Mouse (Mus musculus): ENCODE measurements around the gene Mcrip2. TPM values are rescaled to one million over a fixed set of nuclear protein-coding genes. Genes with fewer than 3 reads are reported as not detected.

The Mcrip2 gene
- polyA plus RNA-seq (2015; fragmentation: Nextera tagmentation; extraction: Ambion mirVana) = 62.1 and 66.2 TPM in 2 replicates

- DNase-seq (peak; percentile 65), ATAC-seq (ENCODE audit: low read depth) (peak; percentile 75)
- peaks cover 17% of the 10 kb centered on the region for H3K36me3 ChIP-seq
- H3K4me3 ChIP-seq (replicated peaks) = peak within 1 kb of the TSS; percentile 74
- H3K4me2 ChIP-seq = peak within 1 kb of the TSS; percentile 90
- H3K4me1 ChIP-seq (replicated peaks) = peaks cover 35% of the 10 kb centered on the region
- 0% methylated on average over 24 of the region's 24 CpGs for WGBS (ENCODE audit: insufficient replicate concordance)
- H3K9ac ChIP-seq = peak within 1 kb of the TSS; percentile 80
- H3K27ac ChIP-seq = peak within 1 kb of the TSS; percentile 74
- H3K27me3 ChIP-seq = no peaks in the 10 kb centered on the region
- H3K9me3 ChIP-seq (replicated peaks) = no peaks in the 10 kb centered on the region
Observed at GRCm38 (mm10) chr17:25868601-25869191, at the start of gene Mcrip2. Gene Mcrip2, minus strand, starts transcription at chr17:25868764.

DNA sequence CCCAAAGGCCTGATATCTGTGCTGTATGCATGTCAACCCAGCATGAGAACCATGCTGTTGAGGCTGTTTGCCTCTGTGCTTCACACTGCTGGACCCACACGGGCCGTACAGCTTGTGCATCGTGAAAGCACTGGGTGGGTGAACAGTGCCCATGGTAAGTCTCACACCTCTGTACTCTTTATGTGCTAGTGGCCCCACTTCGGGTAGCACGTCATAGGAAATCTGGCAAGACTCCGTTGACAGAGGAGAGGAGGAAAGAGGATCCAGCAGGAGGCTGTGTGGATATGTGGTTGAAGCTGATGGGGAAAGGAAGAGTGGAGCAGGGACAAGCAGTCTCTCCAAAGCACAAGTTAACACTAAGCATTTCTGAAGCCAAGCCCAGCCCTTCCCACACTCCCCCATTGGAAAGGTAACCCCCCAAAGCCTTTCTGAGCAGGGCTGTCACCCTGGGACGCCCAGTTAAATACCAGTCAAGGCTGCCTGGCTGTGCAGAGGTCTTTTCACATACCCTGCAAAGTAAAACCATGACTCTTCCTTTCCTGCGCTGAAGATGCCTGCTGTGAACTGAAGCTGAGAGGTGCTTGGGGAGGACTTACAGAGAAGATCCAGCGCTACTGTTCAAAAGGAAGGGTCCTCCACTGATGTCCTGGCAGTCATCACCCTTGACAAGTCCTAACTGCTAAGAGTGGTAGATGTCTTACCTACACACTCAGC is 49.6 kb upstream of the Mcrip2 start:
- Histone ChIP-seq H3K9ac (peak overlapping the region; percentile 90), H3K27ac (no peak overlapping the region), H3K4me3 (replicated peaks) (peak overlapping the region; percentile 89), H3K9me3 (replicated peaks) (no peaks in the 10 kb centered on the region), H3K4me1 (replicated peaks) (peaks cover 63% of the 10 kb centered on the region), H3K27me3 (no peaks in the 10 kb centered on the region), H3K4me2 (peak overlapping the region; percentile 99), H3K36me3 (no peaks in the 10 kb centered on the region; the same call in 1 of the 2 replicates)
- ATAC-seq (ENCODE audit: low read depth) = no peak
- DNase-seq = no peak
- 77% methylated on average over 9 of the region's 9 CpGs for WGBS (ENCODE audit: insufficient replicate concordance)

GRCm38 (mm10) chr17:25916931-25917647 is 48.5 kb upstream of the Mcrip2 start:
- no peak for DNase-seq
- 59% methylated on average over 8 of the region's 8 CpGs for WGBS (ENCODE audit: insufficient replicate concordance)
- no peak for ATAC-seq (ENCODE audit: low read depth)
- Histone ChIP-seq H3K4me2 (no peak overlapping the region), H3K9me3 (replicated peaks) (no peaks in the 10 kb centered on the region), H3K27ac (no peak overlapping the region), H3K4me1 (replicated peaks) (peaks cover 68% of the 10 kb centered on the region), H3K36me3 (no peaks in the 10 kb centered on the region; the same call in 1 of the 2 replicates), H3K9ac (no peak overlapping the region), H3K27me3 (no peaks in the 10 kb centered on the region), H3K4me3 (replicated peaks) (no peak overlapping the region)

DNA sequence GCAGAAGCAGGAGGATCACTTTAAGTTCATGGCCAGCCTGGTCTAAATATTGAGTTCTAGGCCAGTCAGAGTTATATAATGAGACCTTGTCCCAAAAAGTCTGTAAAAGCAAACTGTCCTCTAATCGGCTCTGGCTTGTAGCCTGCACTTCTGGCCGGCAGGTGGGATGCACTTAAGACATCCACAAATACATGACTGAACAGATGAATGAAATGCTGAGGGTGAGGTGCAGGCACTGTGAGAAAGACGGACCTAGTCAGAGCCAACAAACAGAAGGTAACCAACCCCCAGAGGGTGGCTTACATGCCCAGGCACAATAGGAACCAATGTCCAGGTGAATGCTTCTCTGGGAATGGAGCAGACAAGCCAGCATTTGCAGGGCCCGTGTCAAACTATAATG is 45.7 kb upstream of the Mcrip2 start:
- Histone ChIP-seq H3K4me3 (replicated peaks) (no peak overlapping the region), H3K27me3 (no peaks in the 10 kb centered on the region), H3K36me3 (no peaks in the 10 kb centered on the region; the same call in 1 of the 2 replicates), H3K9me3 (replicated peaks) (no peaks in the 10 kb centered on the region), H3K4me1 (replicated peaks) (peaks cover 60% of the 10 kb centered on the region), H3K9ac (no peak overlapping the region), H3K4me2 (no peak overlapping the region), H3K27ac (0 out of 2 replicates have a peak overlapping the region, but pooled peaks have one; percentile 15)
- 48% methylated on average over 4 of the region's 4 CpGs for WGBS (ENCODE audit: insufficient replicate concordance)
- ATAC-seq (ENCODE audit: low read depth) (no peak), DNase-seq (no peak)

GRCm38 (mm10) chr17:25913877-25914275 is 45.3 kb upstream of the Mcrip2 start:
- no peak for ATAC-seq (ENCODE audit: low read depth)
- WGBS (ENCODE audit: insufficient replicate concordance) = 10% methylated on average over 1 of the region's 1 CpGs
- no peak for DNase-seq
- no peaks in the 10 kb centered on the region for H3K9me3 ChIP-seq (replicated peaks)
- no peak overlapping the region for H3K4me3 ChIP-seq (replicated peaks)
- no peak overlapping the region for H3K9ac ChIP-seq
- no peaks in the 10 kb centered on the region; the same call in 1 of the 2 replicates for H3K36me3 ChIP-seq
- H3K4me2 ChIP-seq = no peak overlapping the region
- H3K27ac ChIP-seq = 0 out of 2 replicates have a peak overlapping the region, but pooled peaks have one; percentile 15
- H3K27me3 ChIP-seq = no peaks in the 10 kb centered on the region
- peaks cover 58% of the 10 kb centered on the region for H3K4me1 ChIP-seq (replicated peaks)

DNA sequence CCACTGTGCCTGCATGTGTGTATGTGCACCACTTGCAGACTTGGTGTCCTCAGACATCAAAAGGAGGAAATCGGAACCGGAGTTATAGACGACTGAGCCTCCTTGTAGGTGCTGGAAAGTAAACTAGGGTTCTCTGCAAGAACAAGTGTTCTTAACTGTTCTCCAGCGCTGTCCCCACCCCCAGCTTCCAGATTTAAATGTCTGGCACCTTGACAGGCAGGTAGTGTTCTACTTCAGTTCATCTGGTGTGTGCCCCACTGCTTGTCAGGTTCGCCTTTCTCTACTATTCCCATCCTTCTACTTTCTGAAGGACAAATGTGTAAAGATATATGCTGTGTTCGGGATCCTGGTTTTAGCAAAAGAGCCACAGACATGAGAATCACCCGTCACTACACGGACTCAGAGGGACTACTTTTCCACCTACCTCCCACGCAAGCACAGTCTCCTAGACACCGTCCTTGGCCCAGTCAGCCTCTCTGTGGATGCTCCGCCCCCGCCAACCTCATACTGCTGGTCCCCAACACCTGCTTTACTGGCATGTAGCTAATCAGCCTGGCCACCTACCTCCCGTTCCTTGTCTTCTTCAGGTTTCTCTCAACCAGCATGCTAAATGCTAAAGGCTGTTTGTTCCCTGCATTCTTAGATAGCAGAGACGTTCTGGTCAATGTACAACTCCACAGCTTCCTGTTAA is 44.8 kb upstream of the Mcrip2 start:
- ATAC-seq (ENCODE audit: low read depth) = no peak
- DNase-seq = no peak
- Histone ChIP-seq H3K9me3 (replicated peaks) (no peaks in the 10 kb centered on the region), H3K36me3 (no peaks in the 10 kb centered on the region; the same call in 1 of the 2 replicates), H3K4me3 (replicated peaks) (no peak overlapping the region), H3K9ac (no peak overlapping the region), H3K27me3 (no peaks in the 10 kb centered on the region), H3K4me1 (replicated peaks) (peaks cover 53% of the 10 kb centered on the region), H3K27ac (no peak overlapping the region), H3K4me2 (no peak overlapping the region)
- 40% methylated on average over 14 of the region's 14 CpGs for WGBS (ENCODE audit: insufficient replicate concordance)

GRCm38 (mm10) chr17:25911816-25912215 is 43.3 kb upstream of the Mcrip2 start:
- ATAC-seq (ENCODE audit: low read depth) (no peak), DNase-seq (no peak)
- Histone ChIP-seq H3K27me3 (no peaks in the 10 kb centered on the region), H3K36me3 (peaks cover 4% of the 10 kb centered on the region; the same call in 1 of the 2 replicates), H3K4me2 (no peak overlapping the region), H3K4me1 (replicated peaks) (peaks cover 37% of the 10 kb centered on the region), H3K9ac (no peak overlapping the region), H3K9me3 (replicated peaks) (no peaks in the 10 kb centered on the region), H3K4me3 (replicated peaks) (no peak overlapping the region), H3K27ac (no peak overlapping the region)
- 69% methylated on average over 4 of the region's 4 CpGs for WGBS (ENCODE audit: insufficient replicate concordance)

DNA sequence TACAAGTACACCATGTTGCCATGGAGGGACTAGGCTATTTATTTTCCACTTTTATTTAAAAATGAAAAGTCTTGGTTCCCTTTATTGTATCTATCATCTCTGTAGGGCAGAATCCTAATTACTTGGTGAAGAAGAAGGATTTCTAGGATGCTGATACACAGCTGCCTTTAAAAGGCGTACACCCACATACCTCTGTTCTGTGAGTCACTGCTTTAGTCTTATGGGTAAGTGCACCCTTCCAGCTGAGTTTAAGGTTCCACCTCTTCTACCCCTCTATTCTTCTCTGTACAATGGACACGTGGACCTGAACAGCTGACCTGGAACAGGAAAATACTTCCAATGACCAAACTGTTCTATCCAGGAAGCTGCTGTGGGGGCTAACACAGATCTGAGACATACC is 39.1 kb upstream of the Mcrip2 start:
- Histone ChIP-seq H3K27ac (no peak overlapping the region), H3K9me3 (replicated peaks) (no peaks in the 10 kb centered on the region), H3K4me1 (replicated peaks) (peaks cover 11% of the 10 kb centered on the region), H3K27me3 (no peaks in the 10 kb centered on the region), H3K4me2 (no peak overlapping the region), H3K9ac (no peak overlapping the region), H3K4me3 (replicated peaks) (no peak overlapping the region), H3K36me3 (0 out of 2 replicates have a peak, but pooled peaks cover 4% of the 10 kb centered on the region)
- DNase-seq = no peak
- 74% methylated on average over 2 of the region's 2 CpGs for WGBS (ENCODE audit: insufficient replicate concordance)
- no peak for ATAC-seq (ENCODE audit: low read depth)

GRCm38 (mm10) chr17:25903061-25903460 is 34.5 kb upstream of the Mcrip2 start:
- H3K4me1 ChIP-seq (replicated peaks) = 0 out of 2 replicates have a peak, but pooled peaks cover 3% of the 10 kb centered on the region
- no peak overlapping the region for H3K4me3 ChIP-seq (replicated peaks)
- H3K27ac ChIP-seq = no peak overlapping the region
- no peak overlapping the region for H3K4me2 ChIP-seq
- no peak overlapping the region for H3K9ac ChIP-seq
- H3K27me3 ChIP-seq = no peaks in the 10 kb centered on the region
- 52% methylated on average over 3 of the region's 3 CpGs for WGBS (ENCODE audit: insufficient replicate concordance)
- H3K9me3 ChIP-seq (replicated peaks) = no peaks in the 10 kb centered on the region
- no peak for ATAC-seq (ENCODE audit: low read depth)
- DNase-seq = no peak
- H3K36me3 ChIP-seq = peaks cover 14% of the 10 kb centered on the region

DNA sequence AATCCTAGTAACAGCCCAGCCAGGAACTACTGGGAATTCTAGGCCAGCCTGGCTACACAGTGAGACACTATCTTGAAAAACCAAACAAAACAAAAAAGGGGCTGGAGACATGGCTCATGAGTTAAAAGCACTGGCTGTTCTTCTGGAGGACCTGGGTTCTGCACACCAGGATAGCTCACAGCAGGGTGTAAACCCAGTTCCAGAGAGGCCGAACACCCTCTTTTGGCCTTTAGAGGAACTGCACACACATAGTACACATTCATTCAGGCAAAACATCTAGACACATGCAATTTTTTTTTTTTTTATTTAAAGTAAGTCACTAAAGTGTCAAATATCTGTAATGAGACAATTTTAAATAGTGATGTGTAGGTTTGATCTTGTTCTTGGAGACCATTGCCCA is 31.6 kb upstream of the Mcrip2 start:
- no peak for DNase-seq
- no peak overlapping the region for H3K27ac ChIP-seq
- H3K4me3 ChIP-seq (replicated peaks) = no peak overlapping the region
- no peak overlapping the region for H3K4me2 ChIP-seq
- no peak overlapping the region for H3K9ac ChIP-seq
- H3K4me1 ChIP-seq (replicated peaks) = peaks cover 14% of the 10 kb centered on the region
- H3K36me3 ChIP-seq = peaks cover 10% of the 10 kb centered on the region
- no peak for ATAC-seq (ENCODE audit: low read depth)
- WGBS (ENCODE audit: insufficient replicate concordance) = 87% methylated on average over 1 of the region's 1 CpGs
- no peaks in the 10 kb centered on the region for H3K27me3 ChIP-seq
- H3K9me3 ChIP-seq (replicated peaks) = no peaks in the 10 kb centered on the region

DNA sequence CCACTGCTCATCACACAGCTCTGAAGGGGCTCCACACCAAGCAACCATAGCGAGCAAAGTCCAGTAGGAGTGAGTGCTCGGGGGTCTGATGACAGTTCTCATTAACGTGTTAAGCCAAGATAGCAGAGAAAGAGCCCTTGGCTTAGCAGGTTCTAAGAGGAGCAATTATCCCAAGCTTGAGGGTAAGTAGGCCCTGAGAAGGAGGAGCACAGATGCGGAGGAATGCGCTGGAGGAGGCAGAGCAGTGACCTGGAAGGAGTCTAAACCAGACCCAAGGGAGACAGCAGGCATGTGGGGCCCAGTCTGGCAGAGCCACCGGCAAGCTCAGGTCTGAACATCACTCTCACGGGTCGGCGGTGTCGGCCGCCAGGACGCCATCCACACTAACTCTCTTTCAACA is 27.3 kb upstream of the Mcrip2 start:
- DNase-seq = no peak
- 71% methylated on average over 12 of the region's 12 CpGs for WGBS (ENCODE audit: insufficient replicate concordance)
- H3K9ac ChIP-seq = no peak overlapping the region

More for the DNA sequence above, 27.3 kb upstream of the Mcrip2 start:
- peaks cover 9% of the 10 kb centered on the region for H3K36me3 ChIP-seq
- H3K27me3 ChIP-seq = no peaks in the 10 kb centered on the region
- ATAC-seq (ENCODE audit: low read depth) = no peak
- no peak overlapping the region for H3K4me2 ChIP-seq
- peaks cover 16% of the 10 kb centered on the region for H3K4me1 ChIP-seq (replicated peaks)
- no peak overlapping the region for H3K4me3 ChIP-seq (replicated peaks)
- no peaks in the 10 kb centered on the region for H3K9me3 ChIP-seq (replicated peaks)
- no peak overlapping the region for H3K27ac ChIP-seq
